Mouse (Mus musculus) cerebellum, adult 11 months (tissue): ENCODE measurements at regions not wholly inside any gene's neighbourhood (a gene's known extent, or its start where the extent isn't known, plus 50 kb on each side); places are given as distances from the start of the nearest gene placed in this dataset.
A peak's percentile ranks its signal among the peaks of the same experiment; 100 is the strongest.

Experiments used
- DNase-seq: peaks from one replicate; pipeline ENCODE4 v3.0.0; 2022

- DNase-seq = no peak
These were observed 149.8 kb downstream of the Satb1 start for GRCm38 (mm10) chr17:51683318-51683717.

GRCm38 (mm10) chr17:51682368-51682767 is 150.7 kb downstream of the Satb1 start:
- no peak for DNase-seq

GRCm38 (mm10) chr17:51677451-51677850 is 155.6 kb downstream of the Satb1 start:
- no peak for DNase-seq

- DNase-seq = no peak
These were observed 174.7 kb downstream of the Satb1 start for GRCm38 (mm10) chr17:51658408-51658807.

- DNase-seq = no peak
These were observed 179.2 kb downstream of the Satb1 start for GRCm38 (mm10) chr17:51653881-51654280.

- DNase-seq = no peak
These were observed 181.2 kb downstream of the Satb1 start for GRCm38 (mm10) chr17:51651880-51652279.

- DNase-seq = no peak
These were observed 183.8 kb downstream of the Satb1 start for GRCm38 (mm10) chr17:51649213-51649815.

- no peak for DNase-seq
These were observed 186.7 kb downstream of the Satb1 start for GRCm38 (mm10) chr17:51646416-51646815.

GRCm38 (mm10) chr17:51645866-51646265 is 187.2 kb downstream of the Satb1 start:
- DNase-seq = no peak

- no peak for DNase-seq
These were observed 190.4 kb downstream of the Satb1 start for GRCm38 (mm10) chr17:51642682-51643081.

- DNase-seq = no peak
These were observed 197.2 kb downstream of the Satb1 start for GRCm38 (mm10) chr17:51635913-51636312.

- no peak for DNase-seq
These were observed 201.5 kb downstream of the Satb1 start for GRCm38 (mm10) chr17:51631574-51631973.

GRCm38 (mm10) chr17:51620528-51620927 is 212.6 kb downstream of the Satb1 start:
- DNase-seq = no peak

- DNase-seq = no peak
These were observed 247.8 kb downstream of the Satb1 start for GRCm38 (mm10) chr17:51585263-51585662.

- DNase-seq = no peak
These were observed 248.9 kb downstream of the Satb1 start for GRCm38 (mm10) chr17:51583984-51584880.

- no peak for DNase-seq
These were observed 249.8 kb downstream of the Satb1 start for GRCm38 (mm10) chr17:51583277-51583676.

- DNase-seq = no peak
These were observed 277.2 kb downstream of the Satb1 start for GRCm38 (mm10) chr17:51555854-51556253.

GRCm38 (mm10) chr17:51554446-51554845 is 278.6 kb downstream of the Satb1 start:
- DNase-seq = no peak

GRCm38 (mm10) chr17:51552277-51553015 is 280.6 kb downstream of the Satb1 start:
- DNase-seq = no peak

- DNase-seq = peak; percentile 2
These were observed 286.1 kb downstream of the Satb1 start for GRCm38 (mm10) chr17:51546999-51547398.

- no peak for DNase-seq
These were observed 290.5 kb downstream of the Satb1 start for GRCm38 (mm10) chr17:51542544-51542943.

GRCm38 (mm10) chr17:51534678-51535077 is 298.4 kb downstream of the Satb1 start:
- no peak for DNase-seq

GRCm38 (mm10) chr17:51534270-51534669 is 298.8 kb downstream of the Satb1 start:
- no peak for DNase-seq

GRCm38 (mm10) chr17:51528161-51528560 is 304.9 kb downstream of the Satb1 start:
- DNase-seq = no peak
